Mouse (Mus musculus) limb, embryonic 11.5 days (tissue): Measurements from ENCODE around the gene Prpf6. TPM values are rescaled to one million over a fixed set of nuclear protein-coding genes. Genes with fewer than 3 reads are reported as not detected.

Source experiments
- ATAC-seq: fragments of 200-750 bp; cut with Nextera tagmentation; 2 replicates; pipeline ENCODE4 v1.8.0; 2017; ENCODE audit warnings: low read depth; ENCODE audit not compliant: insufficient number of reproducible peaks, low FRiP score, low TSS enrichment
- DNase-seq: peaks from one replicate; pipeline ENCODE4 v3.0.0-alpha.2; 2015; ENCODE audit warnings: low spot score
- H3K27ac ChIP-seq: fragments of 300-500 bp; sonication (generic); replicated peaks from 2 replicates; pipeline ENCODE4 v1.5.1; 2014; ENCODE audit warnings: low read depth, mild to moderate bottlenecking, low read length
- H3K27me3 ChIP-seq: fragments of 300-500 bp; sonication (generic); 2 replicates; pipeline ENCODE4 v1.6.1; 2014; ENCODE audit warnings: mild to moderate bottlenecking, low read length, mixed read lengths; ENCODE audit not compliant: control insufficient read depth, insufficient read depth
- H3K36me3 ChIP-seq: fragments of 300-500 bp; sonication (generic); 2 replicates; pipeline ENCODE4 v1.6.1; 2014; ENCODE audit warnings: mild to moderate bottlenecking, low read length, moderate library complexity, mixed read lengths; ENCODE audit not compliant: control insufficient read depth, insufficient read depth
- H3K4me1 ChIP-seq: fragments of 300-500 bp; sonication (generic); 2 replicates; pipeline ENCODE4 v1.6.1; 2014; ENCODE audit warnings: low read length, mixed read lengths; ENCODE audit not compliant: control insufficient read depth, insufficient read depth
- H3K4me2 ChIP-seq: fragments of 300-500 bp; sonication (generic); 2 replicates; pipeline ENCODE4 v1.6.1; 2014; ENCODE audit warnings: low read depth, mild to moderate bottlenecking, moderate library complexity; ENCODE audit not compliant: severe bottlenecking
- H3K4me3 ChIP-seq: fragments of 300-500 bp; sonication (generic); 2 replicates; pipeline ENCODE4 v1.5.1; 2014; ENCODE audit warnings: low read depth, low read length
- H3K9ac ChIP-seq: fragments of 300-500 bp; sonication (generic); 2 replicates; pipeline ENCODE4 v1.6.1; 2014; ENCODE audit warnings: mild to moderate bottlenecking, low read length
- H3K9me3 ChIP-seq: fragments of 300-500 bp; sonication (generic); 2 replicates; pipeline ENCODE4 v1.6.1; 2016; ENCODE audit warnings: low read length; ENCODE audit not compliant: control insufficient read depth
- WGBS: fragments of 180-500 bp; shearing (Covaris S2); extraction: QIAGEN DNeasy Blood & Tissue Kit; methylation state at CpG from one replicate; pipeline ENCODE4 v1.1.7; 2014; 5-methylcytosine and 5-hydroxymethylcytosine counted together
- microRNA-seq: library from miRNA; unstranded; fragments of <30 nt; microRNA quantifications from one replicate; pipeline ENCODE4, GENCODE M21; 2016
- polyA plus RNA-seq: library from polyadenylated mRNA; unstranded; fragments of >200 nt; fragmentation: Nextera tagmentation; extraction: Ambion mirVana; gene quantifications from 2 replicates; pipeline ENCODE4 v1.2.1, GENCODE M21; 2014

The Prpf6 gene
- polyA plus RNA-seq, 1 experiment from 2014 or later, result 78.7 TPM

DNA sequence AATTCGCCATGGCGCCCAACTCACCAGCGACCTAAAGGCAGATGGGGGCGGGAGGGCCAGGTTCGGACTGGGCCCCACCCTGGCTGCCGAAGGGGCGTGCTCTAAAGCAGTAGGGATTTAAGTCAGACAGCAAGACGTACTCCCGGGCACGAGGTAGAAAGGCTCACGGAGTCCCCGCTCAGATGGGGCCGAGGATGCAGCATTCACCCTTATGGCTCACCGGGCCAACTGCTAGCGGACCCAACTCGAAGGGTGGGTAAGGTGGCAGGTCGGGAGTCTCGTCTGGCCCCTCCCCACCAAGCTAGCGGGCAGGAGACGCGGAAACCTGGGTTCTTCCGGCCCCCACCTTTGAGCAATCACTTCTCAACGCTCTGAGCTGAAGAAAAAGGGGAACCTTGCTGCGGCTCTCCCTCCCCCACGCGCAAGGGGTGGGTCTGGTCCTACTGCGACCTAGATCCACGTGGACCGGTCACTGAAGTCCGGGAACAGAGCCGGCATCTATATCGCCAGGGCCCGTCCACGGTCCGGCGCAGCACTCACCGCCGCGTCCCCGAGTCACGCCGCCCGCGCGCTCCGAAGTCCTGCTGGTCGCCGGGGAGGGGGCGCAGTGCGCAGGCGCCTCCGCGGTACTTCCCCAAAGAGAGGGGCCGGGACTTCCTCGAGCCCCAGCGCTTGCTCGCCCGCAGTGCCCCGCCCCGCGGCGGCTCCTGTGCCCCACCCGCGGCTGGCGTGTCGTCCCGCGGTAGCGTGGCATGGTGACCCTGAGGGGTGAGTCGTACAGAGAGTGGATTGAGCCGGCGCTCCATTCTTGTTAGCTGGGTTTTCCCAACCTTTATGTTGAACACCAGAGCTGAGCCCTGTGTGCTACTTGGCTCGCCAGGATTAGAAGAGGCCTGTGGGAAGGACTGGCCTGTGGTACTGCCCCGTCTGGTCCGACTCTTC is 101.9 kb downstream of the Prpf6 start, which contains the start of gene Rgs19:
Rgs19 (minus strand) TSS at position 639 of the 942 bp plus-strand sequence.
- Histone ChIP-seq H3K27ac (peak within 1 kb of the TSS; percentile 47), H3K9ac (peak within 1 kb of the TSS; percentile 85), H3K9me3 (no peaks in the 10 kb centered on the region), H3K4me1 (peaks cover 9% of the 10 kb centered on the region), H3K27me3 (no peaks in the 10 kb centered on the region), H3K4me2 (peak within 1 kb of the TSS; percentile 84), H3K4me3 (peak within 1 kb of the TSS; percentile 76), H3K36me3 (peaks cover 6% of the 10 kb centered on the region; the same call in 1 of the 2 replicates)
- ATAC-seq (peak; percentile 77), DNase-seq (peak; percentile 85)
- under 1% methylated on average over 66 of the region's 75 CpGs for WGBS

DNA sequence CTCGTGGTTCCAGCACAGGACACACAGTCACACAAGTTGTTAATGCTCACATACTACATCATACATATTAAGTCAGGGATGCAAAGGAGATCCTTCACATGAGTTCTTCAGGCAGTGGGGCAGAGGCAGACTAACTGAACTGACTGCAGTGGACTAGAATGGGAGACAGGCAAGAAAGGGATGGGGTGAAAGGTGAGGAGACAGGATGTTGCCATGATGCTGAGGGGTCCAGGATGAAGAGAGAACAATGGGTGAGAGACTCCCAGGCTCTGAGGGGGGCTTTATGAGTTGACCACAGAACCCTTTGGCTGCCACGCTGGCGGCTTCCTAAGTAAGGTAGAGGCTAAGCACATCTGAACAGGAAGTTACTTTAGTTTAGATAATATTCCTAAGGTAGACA is 102.9 kb downstream of the Prpf6 start:
- Histone ChIP-seq H3K27ac (no peak overlapping the region), H3K4me3 (no peak overlapping the region; the same call in 1 of the 2 replicates), H3K4me2 (no peak overlapping the region), H3K27me3 (no peaks in the 10 kb centered on the region), H3K36me3 (no peaks in the 10 kb centered on the region), H3K9ac (no peak overlapping the region), H3K9me3 (no peaks in the 10 kb centered on the region), H3K4me1 (peaks cover 9% of the 10 kb centered on the region)
- ATAC-seq (no peak), DNase-seq (no peak)
- WGBS, result 89% methylated on average over 3 of the region's 3 CpGs

DNA sequence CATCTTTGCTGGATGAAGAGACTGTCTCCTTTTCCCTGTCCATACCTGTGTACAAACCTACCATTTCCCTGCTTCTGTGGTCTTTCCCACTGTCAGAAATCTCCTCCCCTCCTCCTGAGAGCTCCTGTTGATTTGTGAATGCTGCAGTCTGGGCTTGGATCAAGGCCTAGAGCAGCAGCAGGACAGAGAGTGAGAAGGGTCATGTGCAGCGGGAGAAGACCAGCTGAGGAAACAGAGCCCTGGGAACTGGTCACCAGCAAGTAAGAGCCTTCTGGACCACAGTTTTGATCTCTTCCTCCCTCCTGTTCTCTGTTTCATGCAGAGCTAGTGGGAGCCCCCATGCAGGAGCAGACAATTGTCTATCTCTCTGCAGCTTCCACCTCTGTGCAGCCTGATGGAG is 104.1 kb downstream of the Prpf6 start:
- no peaks in the 10 kb centered on the region for H3K36me3 ChIP-seq
- H3K9ac ChIP-seq, result no peak overlapping the region
- H3K27ac ChIP-seq, result no peak overlapping the region
- H3K9me3 ChIP-seq, result no peaks in the 10 kb centered on the region
- no peak overlapping the region for H3K4me2 ChIP-seq
- no peak overlapping the region for H3K4me3 ChIP-seq
- ATAC-seq (no peak), DNase-seq (no peak)
- H3K27me3 ChIP-seq, result no peaks in the 10 kb centered on the region
- H3K4me1 ChIP-seq, result peaks cover 9% of the 10 kb centered on the region
- WGBS, result 92% methylated on average over 1 of the region's 1 CpGs

DNA sequence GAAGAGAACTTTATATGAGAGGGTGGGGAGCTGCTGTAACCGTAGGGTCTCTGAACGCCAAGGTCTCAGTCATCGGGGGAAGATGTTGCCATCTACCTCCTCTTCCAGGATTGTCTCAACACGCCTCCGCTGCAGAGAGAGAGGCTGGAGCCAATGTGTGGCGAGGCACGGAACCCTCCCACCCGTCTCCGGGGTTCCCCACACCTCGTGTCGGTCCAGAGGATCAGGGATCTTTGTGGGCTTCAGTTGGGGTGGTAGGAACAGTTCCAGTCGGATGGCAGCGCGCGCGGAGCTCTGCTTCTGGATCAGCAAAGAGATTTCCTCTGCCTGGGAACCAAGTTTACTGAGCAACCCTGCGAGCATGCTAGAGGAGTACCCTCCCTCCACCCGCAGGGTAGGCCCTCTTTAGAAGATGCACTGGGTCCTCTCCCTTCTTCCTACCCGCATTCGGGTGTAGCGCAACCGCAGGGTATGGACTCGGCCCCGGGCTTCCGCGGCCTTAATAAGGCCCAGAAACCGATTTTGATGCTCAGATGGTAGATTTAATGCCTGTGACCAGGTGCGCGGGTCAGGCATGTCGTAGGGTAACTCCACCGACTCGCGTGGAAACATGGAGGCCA is 105.2 kb downstream of the Prpf6 start:
- Histone ChIP-seq H3K9me3 (no peaks in the 10 kb centered on the region), H3K36me3 (no peaks in the 10 kb centered on the region), H3K27me3 (no peaks in the 10 kb centered on the region), H3K4me3 (no peak overlapping the region), H3K4me2 (no peak overlapping the region), H3K4me1 (peaks cover 9% of the 10 kb centered on the region), H3K9ac (no peak overlapping the region), H3K27ac (no peak overlapping the region)
- DNase-seq, result no peak
- no peak for ATAC-seq
- 68% methylated on average over 33 of the region's 33 CpGs for WGBS

DNA sequence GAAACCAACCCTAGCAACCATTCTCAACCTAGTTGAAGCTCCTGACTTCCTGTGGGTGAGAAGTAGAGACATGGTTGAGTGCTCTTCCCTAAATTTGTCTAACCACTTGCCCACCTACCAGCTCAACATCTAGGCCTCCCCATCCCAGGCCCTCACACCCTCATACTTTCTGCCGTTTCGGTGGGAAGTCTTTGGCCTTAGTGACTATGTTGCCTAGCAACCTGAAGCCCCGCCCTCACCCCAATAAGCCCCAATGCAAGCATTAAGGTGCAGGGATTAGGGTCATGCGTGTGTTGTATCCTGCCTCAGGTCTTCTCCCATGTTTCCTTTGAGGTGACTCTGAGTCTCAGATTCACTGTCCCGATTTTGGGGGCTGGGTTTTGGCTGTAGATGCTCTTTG is 106.6 kb downstream of the Prpf6 start, which contains the start of gene Lkaaear1:
Lkaaear1 (minus strand) TSS at position 202 of the 400 bp plus-strand sequence.
- Histone ChIP-seq H3K9me3 (no peaks in the 10 kb centered on the region), H3K9ac (no peak within 1 kb of the TSS), H3K4me2 (no peak within 1 kb of the TSS), H3K36me3 (no peaks in the 10 kb centered on the region), H3K4me3 (no peak within 1 kb of the TSS), H3K27me3 (no peaks in the 10 kb centered on the region), H3K4me1 (no peaks in the 10 kb centered on the region), H3K27ac (no peak within 1 kb of the TSS)
- ATAC-seq, result no peak
- WGBS, result 43% methylated on average over 5 of the region's 5 CpGs
- no peak for DNase-seq

Small RNAs within 50 kb of the gene (microRNA-seq; reads per million reads assigned to microRNA genes)
- not detected for gene Mir7006

Other genes with a start within 250 kb of the Prpf6 start
- 35.0 and 40.2 TPM in 2 replicates for gene Zgpat, start 226.9 kb upstream of the Prpf6 start, polyA plus RNA-seq
- 57.3 and 63.7 TPM in 2 replicates for gene Arfrp1, start 226.5 kb upstream of the Prpf6 start, polyA plus RNA-seq
- gene Lime1, start 211.8 kb upstream of the Prpf6 start, polyA plus RNA-seq, result 20.9 and 26.7 TPM in 2 replicates
- 9.8 and 10.1 TPM in 2 replicates for gene Zbtb46, start 132.4 kb upstream of the Prpf6 start, polyA plus RNA-seq
- gene Abhd16b, start 98.7 kb upstream of the Prpf6 start, polyA plus RNA-seq, result 0.08 and 0.21 TPM in 2 replicates
- 165 and 175 TPM in 2 replicates for gene Tpd52l2, start 94.7 kb upstream of the Prpf6 start, polyA plus RNA-seq
- 75.3 and 80.9 TPM in 2 replicates for gene Dnajc5, start 71.4 kb upstream of the Prpf6 start, polyA plus RNA-seq
- 34.4 and 39.7 TPM in 2 replicates for gene Uckl1, start 7.0 kb upstream of the Prpf6 start, polyA plus RNA-seq
- gene Zfp512b, start 935 bp downstream of the Prpf6 start, polyA plus RNA-seq, result 30.9 and 41.1 TPM in 2 replicates
- 14.9 and 17.7 TPM in 2 replicates for gene Samd10, start 7.3 kb downstream of the Prpf6 start, polyA plus RNA-seq
- 0.68 and 0.88 TPM in 2 replicates for gene Gm29797, start 65.2 kb downstream of the Prpf6 start, polyA plus RNA-seq
- gene Sox18, start 79.8 kb downstream of the Prpf6 start, polyA plus RNA-seq, result 21.4 and 22.0 TPM in 2 replicates
- gene Tcea2, start 88.4 kb downstream of the Prpf6 start, polyA plus RNA-seq, result 23.2 and 25.2 TPM in 2 replicates
- gene Rgs19, start 102.1 kb downstream of the Prpf6 start, polyA plus RNA-seq, result 92.5 and 97.1 TPM in 2 replicates
- not detected in 2 replicates for gene Lkaaear1, start 106.6 kb downstream of the Prpf6 start, polyA plus RNA-seq
- gene Oprl1, start 123.1 kb downstream of the Prpf6 start, polyA plus RNA-seq, result 0.69 and 1.0 TPM in 2 replicates
- 0.08 and 0.23 TPM in 2 replicates for gene Myt1, start 171.5 kb downstream of the Prpf6 start, polyA plus RNA-seq
- gene Pcmtd2, start 246.0 kb downstream of the Prpf6 start, polyA plus RNA-seq, result 42.6 and 44.1 TPM in 2 replicates